Mouse (Mus musculus): ENCODE measurements around the gene Medag. TPM values are rescaled to one million over a fixed set of nuclear protein-coding genes. Genes with fewer than 3 reads are reported as not detected.

Medag gene
- polyA plus RNA-seq, 1 experiment from 2014 or later = 1.9 TPM

DNA sequence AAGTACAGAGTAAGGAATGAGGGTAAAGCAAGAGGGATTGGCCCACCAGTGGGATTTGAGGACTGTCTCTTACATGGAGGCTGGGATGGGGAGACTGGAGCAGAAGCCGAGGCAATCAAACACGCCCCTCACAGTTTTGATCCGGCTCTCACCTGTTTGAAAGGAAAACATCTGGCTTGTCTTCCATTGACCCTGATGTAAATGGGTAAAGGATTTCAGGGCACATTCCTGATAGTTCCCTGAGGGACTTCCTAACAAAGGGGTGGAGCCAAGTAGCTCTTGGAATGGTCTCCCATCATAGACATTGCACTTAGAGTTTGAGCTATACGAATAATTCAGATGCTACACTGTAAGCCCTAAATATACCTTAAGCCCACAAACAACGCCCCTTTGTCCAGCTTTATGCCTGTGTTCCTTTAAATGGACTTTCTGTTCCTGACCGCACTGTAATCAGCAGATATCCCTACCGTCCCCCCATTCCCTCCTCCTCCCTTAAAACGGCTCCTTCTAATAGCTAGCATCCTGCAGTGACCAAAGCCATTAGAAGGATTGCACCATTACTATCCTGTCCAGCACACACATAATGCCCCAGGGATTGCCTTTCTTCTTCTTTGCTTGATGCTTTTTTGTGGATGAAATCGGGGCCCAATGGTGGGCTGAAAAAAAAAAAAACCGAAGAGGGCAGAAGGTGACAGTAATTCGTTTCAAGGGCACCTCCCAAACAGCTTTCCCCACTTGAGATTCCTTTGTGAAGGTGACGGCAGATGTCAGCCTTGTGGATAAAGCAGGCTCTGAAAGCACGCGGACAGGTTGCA is 36.3 kb upstream of the Medag start:
- peak; percentile 32; the same call in 1 of the 2 replicates for ATAC-seq

DNA sequence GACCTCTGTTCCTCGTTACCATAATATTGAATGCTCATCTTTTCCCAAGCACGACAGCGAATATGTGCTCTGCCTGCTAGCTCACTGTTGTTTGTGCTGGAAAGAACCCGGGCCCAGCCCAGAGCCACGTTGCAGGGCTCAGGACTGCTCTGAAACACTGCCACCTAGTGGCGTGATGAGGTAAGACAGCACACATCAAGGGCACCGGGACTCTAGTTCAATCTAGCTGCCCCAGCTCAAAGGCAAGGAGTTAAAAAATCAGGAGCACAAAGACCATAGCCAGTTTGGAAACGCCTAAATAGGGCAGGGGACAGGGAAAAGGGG is 35.7 kb upstream of the Medag start:
- Histone ChIP-seq H3K36me3 (no peaks in the 10 kb centered on the region), H3K9ac (replicated peaks) (no peak overlapping the region), H3K4me3 (replicated peaks) (no peak overlapping the region; the same call in 1 of the 2 replicates), H3K9me3 (no peaks in the 10 kb centered on the region), H3K27ac (peak overlapping the region; percentile 86), H3K4me2 (replicated peaks) (peak overlapping the region; percentile 30), H3K27me3 (no peaks in the 10 kb centered on the region), H3K4me1 (replicated peaks) (peaks cover 58% of the 10 kb centered on the region)
- under 1% methylated on average over 8 of the region's 8 CpGs for WGBS
- ATAC-seq = peak; percentile 80

More for the DNA sequence above, 36.3 kb upstream of the Medag start:
- Histone ChIP-seq H3K9me3 (no peaks in the 10 kb centered on the region), H3K4me3 (replicated peaks) (no peak overlapping the region; the same call in 1 of the 2 replicates), H3K27me3 (no peaks in the 10 kb centered on the region), H3K36me3 (no peaks in the 10 kb centered on the region), H3K9ac (replicated peaks) (no peak overlapping the region), H3K4me1 (replicated peaks) (peaks cover 52% of the 10 kb centered on the region), H3K4me2 (replicated peaks) (peak overlapping the region; percentile 30), H3K27ac (peak overlapping the region; percentile 86)
- 37% methylated on average over 14 of the region's 14 CpGs for WGBS

DNA sequence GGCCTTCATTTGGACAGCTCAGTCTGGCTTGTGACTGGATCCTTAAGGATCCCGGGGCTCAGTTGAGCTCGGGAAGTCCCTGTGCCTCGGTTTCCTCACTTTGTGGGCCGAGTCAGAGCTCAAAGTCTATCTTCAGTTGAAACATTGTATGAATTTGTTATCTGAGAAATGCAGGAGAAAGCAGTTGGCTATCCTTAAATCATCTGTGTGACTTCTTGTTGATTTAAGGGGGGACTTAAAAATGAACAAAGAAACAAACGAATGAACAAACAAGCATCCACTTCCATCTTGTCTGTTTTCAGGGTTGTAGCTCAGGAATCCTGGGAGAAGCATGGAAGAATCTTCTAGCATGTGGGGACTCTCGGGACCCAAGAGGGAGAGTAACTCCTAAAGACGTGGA is 35.2 kb upstream of the Medag start:
- Histone ChIP-seq H3K9ac (replicated peaks) (no peak overlapping the region), H3K4me1 (replicated peaks) (peaks cover 63% of the 10 kb centered on the region), H3K27ac (peak overlapping the region; percentile 86), H3K27me3 (no peaks in the 10 kb centered on the region), H3K36me3 (no peaks in the 10 kb centered on the region), H3K4me3 (replicated peaks) (no peak overlapping the region), H3K9me3 (no peaks in the 10 kb centered on the region), H3K4me2 (replicated peaks) (no peak overlapping the region)
- ATAC-seq = no peak
- WGBS = 89% methylated on average over 7 of the region's 7 CpGs

DNA sequence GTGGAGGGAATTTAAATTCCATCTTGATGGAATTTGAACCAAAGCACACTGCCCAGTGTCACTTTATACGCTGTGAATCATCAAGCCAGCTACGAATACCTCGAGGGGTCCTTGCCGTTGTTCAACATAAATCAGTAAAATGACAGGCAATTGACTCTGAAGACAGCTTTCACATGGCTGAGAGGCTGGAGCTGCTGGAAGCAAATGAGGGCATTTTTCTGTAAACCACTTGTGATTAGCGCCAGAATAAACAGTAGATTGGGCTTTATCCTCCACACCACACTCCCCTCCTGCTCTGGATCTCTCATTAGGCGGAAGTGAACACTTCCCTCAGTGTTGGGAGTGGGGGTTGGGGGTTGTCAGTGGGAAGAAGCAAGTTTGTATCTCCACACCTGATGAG is 34.3 kb upstream of the Medag start:
- H3K36me3 ChIP-seq = no peaks in the 10 kb centered on the region
- H3K4me3 ChIP-seq (replicated peaks) = no peak overlapping the region
- H3K27ac ChIP-seq = peak overlapping the region; percentile 86
- ATAC-seq = no peak
- H3K9ac ChIP-seq (replicated peaks) = no peak overlapping the region
- H3K9me3 ChIP-seq = no peaks in the 10 kb centered on the region
- H3K4me2 ChIP-seq (replicated peaks) = no peak overlapping the region
- H3K4me1 ChIP-seq (replicated peaks) = peaks cover 66% of the 10 kb centered on the region
- 31% methylated on average over 6 of the region's 6 CpGs for WGBS
- H3K27me3 ChIP-seq = no peaks in the 10 kb centered on the region

DNA sequence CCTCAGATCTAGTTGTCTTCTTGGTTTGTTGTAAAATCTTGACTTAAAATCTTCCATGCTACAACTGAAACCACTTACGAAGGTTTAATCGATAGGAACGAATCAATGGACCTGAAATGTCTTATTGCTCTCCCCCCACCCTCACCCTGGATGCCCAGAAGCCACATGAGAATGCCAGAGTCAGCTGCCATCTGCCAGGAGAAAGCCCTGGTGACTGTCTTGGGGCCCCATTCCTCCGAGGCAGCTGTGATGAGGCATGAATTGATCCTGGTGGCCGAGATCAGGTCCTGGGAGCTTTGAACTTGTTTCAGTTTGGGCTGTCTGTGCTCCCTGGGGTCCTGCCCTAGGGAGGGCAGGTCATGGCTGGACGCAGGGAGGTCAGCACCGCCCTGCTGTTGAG is 33.0 kb upstream of the Medag start:
- H3K4me2 ChIP-seq (replicated peaks) = no peak overlapping the region
- no peaks in the 10 kb centered on the region for H3K27me3 ChIP-seq
- no peak for ATAC-seq
- peaks cover 66% of the 10 kb centered on the region for H3K4me1 ChIP-seq (replicated peaks)
- no peak overlapping the region for H3K4me3 ChIP-seq (replicated peaks)
- no peak overlapping the region for H3K9ac ChIP-seq (replicated peaks)
- WGBS = 67% methylated on average over 7 of the region's 7 CpGs
- H3K9me3 ChIP-seq = no peaks in the 10 kb centered on the region
- H3K27ac ChIP-seq = peak overlapping the region; percentile 89
- H3K36me3 ChIP-seq = no peaks in the 10 kb centered on the region

DNA sequence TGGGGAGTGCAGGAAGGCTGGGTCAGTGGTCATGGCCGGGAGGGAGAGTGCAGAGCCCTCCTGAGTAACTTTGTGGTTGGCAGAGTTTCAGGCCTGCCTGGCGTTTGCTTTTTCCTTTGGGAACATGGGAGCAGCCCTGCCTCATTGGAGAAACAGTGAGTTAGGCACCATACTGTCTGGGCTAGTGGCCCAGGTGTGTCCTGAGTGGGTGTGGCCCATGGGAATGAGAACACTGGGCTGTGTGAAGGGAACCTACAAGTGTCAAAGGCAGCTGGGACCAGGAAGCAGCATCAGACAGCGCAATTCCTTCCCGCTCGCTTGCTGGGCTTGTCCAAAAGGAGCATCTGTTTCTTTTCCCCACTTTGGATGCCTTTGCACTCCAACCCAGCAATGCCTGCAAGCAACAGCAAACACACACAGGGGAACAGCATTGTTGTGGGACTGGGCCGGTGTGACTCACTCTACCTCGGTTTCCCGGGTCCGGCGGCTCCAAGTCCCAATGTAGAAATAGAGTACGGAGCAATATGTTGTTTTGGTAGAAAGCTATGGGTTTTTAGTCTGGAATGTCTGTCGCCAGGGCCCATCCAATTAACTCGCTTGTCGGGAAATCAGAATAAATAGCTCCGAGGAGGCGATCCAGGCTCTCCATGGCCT is 32.3 kb upstream of the Medag start:
- peak overlapping the region; percentile 89 for H3K27ac ChIP-seq
- H3K9me3 ChIP-seq = no peaks in the 10 kb centered on the region
- H3K4me3 ChIP-seq (replicated peaks) = no peak overlapping the region
- H3K27me3 ChIP-seq = no peaks in the 10 kb centered on the region
- ATAC-seq = no peak
- 80% methylated on average over 16 of the region's 16 CpGs for WGBS
- H3K4me1 ChIP-seq (replicated peaks) = peaks cover 66% of the 10 kb centered on the region
- H3K36me3 ChIP-seq = no peaks in the 10 kb centered on the region
- no peak overlapping the region for H3K4me2 ChIP-seq (replicated peaks)
- no peak overlapping the region for H3K9ac ChIP-seq (replicated peaks)

DNA sequence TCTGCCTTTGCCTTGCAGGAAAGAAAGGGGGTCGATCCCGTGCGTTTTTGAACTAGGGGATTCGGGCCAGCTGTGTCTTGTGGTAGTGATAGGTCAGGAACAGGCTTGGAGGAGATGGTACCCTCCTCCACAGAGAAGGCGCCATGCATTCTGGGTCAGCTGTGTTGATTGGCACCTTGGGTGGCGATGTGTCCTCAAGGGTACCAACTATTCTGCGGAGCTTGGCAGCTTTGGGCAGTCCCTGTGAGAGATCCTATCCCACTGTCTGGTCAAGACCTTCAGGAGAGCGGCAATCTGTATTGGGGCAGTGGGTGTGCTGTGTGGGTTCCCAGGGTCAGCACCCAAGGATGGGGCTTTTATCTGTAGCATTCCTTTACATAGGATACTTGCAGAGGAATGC is 31.7 kb upstream of the Medag start:
- Histone ChIP-seq H3K9me3 (no peaks in the 10 kb centered on the region), H3K36me3 (no peaks in the 10 kb centered on the region), H3K4me2 (replicated peaks) (0 out of 2 replicates have a peak overlapping the region, but pooled peaks have one; percentile 19), H3K4me3 (replicated peaks) (no peak overlapping the region), H3K9ac (replicated peaks) (no peak overlapping the region), H3K27ac (peak overlapping the region; percentile 89), H3K27me3 (no peaks in the 10 kb centered on the region), H3K4me1 (replicated peaks) (peaks cover 64% of the 10 kb centered on the region)
- 57% methylated on average over 8 of the region's 8 CpGs for WGBS
- no peak; the same call in 1 of the 2 replicates for ATAC-seq

DNA sequence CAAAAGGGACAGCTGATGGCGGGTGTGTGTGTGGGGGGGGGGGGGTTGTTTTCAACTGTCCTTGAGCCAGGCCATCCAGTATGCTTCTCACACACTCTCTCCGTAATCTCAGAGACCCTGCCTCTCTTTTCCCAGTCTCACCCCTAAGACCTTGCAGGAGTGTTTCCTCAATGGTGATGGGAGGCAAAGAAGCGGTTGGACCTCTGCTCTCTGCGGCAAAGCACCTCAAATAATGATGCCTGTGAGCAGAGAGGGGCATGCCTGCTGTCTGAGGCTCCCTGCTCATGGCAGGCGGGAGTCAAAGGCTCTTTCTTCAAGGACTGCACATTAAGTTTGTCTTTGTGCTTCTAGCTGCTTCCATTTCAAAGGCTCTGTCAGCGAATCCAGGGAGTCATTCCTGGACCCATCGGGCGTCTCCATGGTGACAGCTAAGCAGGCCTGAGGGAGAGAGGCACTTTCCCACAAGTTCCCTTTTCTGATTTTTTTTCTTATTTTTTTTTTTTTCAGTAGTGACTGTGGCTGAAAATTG is 31.1 kb upstream of the Medag start:
- Histone ChIP-seq H3K9me3 (no peaks in the 10 kb centered on the region), H3K9ac (replicated peaks) (0 out of 2 replicates have a peak overlapping the region, but pooled peaks have one; percentile 32), H3K4me2 (replicated peaks) (peak overlapping the region; percentile 19; the same call in 1 of the 2 replicates), H3K27me3 (no peaks in the 10 kb centered on the region), H3K4me1 (replicated peaks) (peaks cover 58% of the 10 kb centered on the region), H3K27ac (peak overlapping the region; percentile 89), H3K36me3 (no peaks in the 10 kb centered on the region), H3K4me3 (replicated peaks) (no peak overlapping the region)
- WGBS = 3% methylated on average over 8 of the region's 8 CpGs
- peak; percentile 89 for ATAC-seq

DNA sequence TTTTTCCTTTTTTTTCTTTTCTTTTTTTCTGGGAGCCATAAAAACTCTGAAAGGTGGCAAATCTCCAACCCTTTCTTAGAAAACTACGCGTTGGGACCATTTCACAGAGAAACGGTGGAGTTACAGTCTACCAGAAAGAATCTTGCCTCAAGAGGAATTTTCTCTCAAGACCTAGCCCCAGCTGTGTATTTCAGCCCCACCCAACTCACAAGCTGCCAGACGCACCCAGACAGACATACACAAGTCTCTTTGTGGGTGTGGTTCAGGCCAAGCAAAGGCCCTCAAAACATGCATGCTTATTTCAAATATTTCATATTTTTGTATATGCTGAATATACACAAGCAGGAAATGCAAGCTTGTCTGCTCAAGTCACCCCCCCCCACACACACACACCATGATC is 29.6 kb upstream of the Medag start:
- no peaks in the 10 kb centered on the region for H3K9me3 ChIP-seq
- peaks cover 45% of the 10 kb centered on the region for H3K4me1 ChIP-seq (replicated peaks)
- H3K27ac ChIP-seq = no peak overlapping the region
- 91% methylated on average over 4 of the region's 4 CpGs for WGBS
- no peak overlapping the region for H3K4me3 ChIP-seq (replicated peaks)
- H3K9ac ChIP-seq (replicated peaks) = no peak overlapping the region
- H3K27me3 ChIP-seq = no peaks in the 10 kb centered on the region
- H3K36me3 ChIP-seq = no peaks in the 10 kb centered on the region
- ATAC-seq = no peak
- no peak overlapping the region for H3K4me2 ChIP-seq (replicated peaks)

DNA sequence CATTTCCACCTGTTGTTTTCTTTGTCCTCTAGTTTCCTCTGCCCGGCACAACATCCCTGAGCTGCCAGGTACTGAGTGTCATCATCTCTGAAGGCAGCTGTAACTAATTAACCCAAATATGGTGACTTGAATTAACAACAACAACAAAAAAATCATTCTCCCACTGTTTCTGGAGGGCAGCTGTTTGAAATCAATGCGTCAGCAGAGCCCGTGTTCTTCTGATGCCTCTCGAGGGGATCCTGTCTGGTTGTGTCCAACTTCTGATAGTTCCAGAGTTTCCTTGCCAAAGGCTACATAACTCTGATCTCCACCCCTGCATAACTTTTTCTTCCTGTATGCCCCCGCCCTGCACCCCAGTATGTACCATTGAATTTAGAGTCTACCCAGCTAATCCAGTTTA is 28.9 kb upstream of the Medag start:
- no peak overlapping the region for H3K9ac ChIP-seq (replicated peaks)
- H3K36me3 ChIP-seq = no peaks in the 10 kb centered on the region
- ATAC-seq = no peak
- H3K27me3 ChIP-seq = no peaks in the 10 kb centered on the region
- peaks cover 38% of the 10 kb centered on the region for H3K4me1 ChIP-seq (replicated peaks)
- H3K4me2 ChIP-seq (replicated peaks) = no peak overlapping the region
- H3K9me3 ChIP-seq = no peaks in the 10 kb centered on the region
- no peak overlapping the region for H3K4me3 ChIP-seq (replicated peaks)
- 86% methylated on average over 5 of the region's 5 CpGs for WGBS
- no peak overlapping the region for H3K27ac ChIP-seq

DNA sequence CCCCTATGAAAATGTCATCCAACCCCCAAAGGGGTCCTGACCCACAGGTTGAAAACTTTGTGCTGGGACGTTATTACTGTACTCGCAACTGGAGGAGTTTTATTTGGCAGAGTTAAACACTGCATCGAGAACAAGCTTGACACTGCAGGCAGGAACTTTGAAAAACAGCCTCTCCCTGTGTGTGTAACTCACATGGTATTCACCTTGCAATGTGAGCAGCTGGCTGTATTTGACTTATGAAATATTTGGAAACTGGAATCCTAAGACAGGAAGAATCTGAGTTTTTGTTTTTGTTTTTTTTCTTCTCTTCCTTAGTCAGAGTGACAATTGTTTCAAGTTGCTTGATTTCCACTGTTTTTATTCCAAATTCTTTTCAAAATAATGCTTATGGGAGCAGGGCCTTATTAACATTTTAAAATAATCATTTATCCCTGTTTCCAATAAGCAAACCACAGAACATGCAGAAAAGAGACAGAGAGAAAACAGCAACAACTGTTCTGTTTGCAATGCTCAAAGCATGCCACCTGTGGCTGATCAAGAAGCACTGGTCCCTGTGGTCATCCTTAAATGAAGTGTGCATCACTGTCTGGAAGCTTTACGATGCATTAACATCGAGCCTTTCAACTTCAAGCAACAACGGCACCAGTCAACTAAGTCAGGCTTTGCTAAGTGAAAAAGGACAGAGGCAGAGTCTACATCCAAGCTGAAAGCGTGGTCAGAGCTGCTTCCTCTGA is 26.2 kb upstream of the Medag start:
- no peak overlapping the region for H3K4me2 ChIP-seq (replicated peaks)
- WGBS = 95% methylated on average over 7 of the region's 7 CpGs
- ATAC-seq = no peak

More for the DNA sequence above, 26.2 kb upstream of the Medag start:
- no peaks in the 10 kb centered on the region for H3K36me3 ChIP-seq
- no peak overlapping the region for H3K9ac ChIP-seq (replicated peaks)
- no peak overlapping the region for H3K4me3 ChIP-seq (replicated peaks)
- no peak overlapping the region for H3K27ac ChIP-seq
- H3K27me3 ChIP-seq = no peaks in the 10 kb centered on the region
- H3K4me1 ChIP-seq (replicated peaks) = peaks cover 12% of the 10 kb centered on the region
- H3K9me3 ChIP-seq = no peaks in the 10 kb centered on the region
